Mouse (Mus musculus) left cerebral cortex, adult 18-20 months (tissue): ENCODE data around the gene Prr3. TPM values are rescaled to one million over a fixed set of nuclear protein-coding genes. Genes with fewer than 3 reads are reported as not detected.
"Not testable (repeated sequence)": the region's sequence is repeated elsewhere in the genome, so short reads cannot be mapped to it uniquely, and the experiment has no call there.

Experiments used
- DNase-seq, 2 experiments: peaks; one replicate each; pipeline ENCODE4 v3.0.0; 2021 to 2022; ENCODE audit warnings: low spot score in 2 of 2, mixed read lengths in 1 of 2
- long read RNA-seq, 2 experiments: library from polyadenylated mRNA; stranded (forward); transcript quantifications; one replicate each; pipeline ENCODE4 v2.0.0; 2021
- total RNA-seq, 2 experiments: library from RNA; stranded (reverse); gene quantifications; 2 replicates each; pipeline ENCODE4 v1.2.3; 2021

Gene Prr3
- 10 to 100 TPM; 36.6 to 37.5 TPM for total RNA-seq
- long read RNA-seq, experiment 1, transcript Prr3-201 (4 exons, 2,727 nt), result major isoform, 7 of 24 reads
- long read RNA-seq, experiment 1, transcript Prr3-203 (4 exons, 1,878 nt), result minor isoform, 5 of 24 reads
- long read RNA-seq, experiment 1, partial matches to known transcripts, result 5 of 24 reads
- long read RNA-seq, experiment 1, other reads (novel, unspliced or antisense), result 7 of 24 reads
- long read RNA-seq, experiment 2, transcript Prr3-201 (4 exons, 2,727 nt), result major isoform, 5 of 11 reads
- long read RNA-seq, experiment 2, partial matches to known transcripts, result 4 of 11 reads
- long read RNA-seq, experiment 2, other reads (novel, unspliced or antisense), result 1 of 11 reads

DNA sequence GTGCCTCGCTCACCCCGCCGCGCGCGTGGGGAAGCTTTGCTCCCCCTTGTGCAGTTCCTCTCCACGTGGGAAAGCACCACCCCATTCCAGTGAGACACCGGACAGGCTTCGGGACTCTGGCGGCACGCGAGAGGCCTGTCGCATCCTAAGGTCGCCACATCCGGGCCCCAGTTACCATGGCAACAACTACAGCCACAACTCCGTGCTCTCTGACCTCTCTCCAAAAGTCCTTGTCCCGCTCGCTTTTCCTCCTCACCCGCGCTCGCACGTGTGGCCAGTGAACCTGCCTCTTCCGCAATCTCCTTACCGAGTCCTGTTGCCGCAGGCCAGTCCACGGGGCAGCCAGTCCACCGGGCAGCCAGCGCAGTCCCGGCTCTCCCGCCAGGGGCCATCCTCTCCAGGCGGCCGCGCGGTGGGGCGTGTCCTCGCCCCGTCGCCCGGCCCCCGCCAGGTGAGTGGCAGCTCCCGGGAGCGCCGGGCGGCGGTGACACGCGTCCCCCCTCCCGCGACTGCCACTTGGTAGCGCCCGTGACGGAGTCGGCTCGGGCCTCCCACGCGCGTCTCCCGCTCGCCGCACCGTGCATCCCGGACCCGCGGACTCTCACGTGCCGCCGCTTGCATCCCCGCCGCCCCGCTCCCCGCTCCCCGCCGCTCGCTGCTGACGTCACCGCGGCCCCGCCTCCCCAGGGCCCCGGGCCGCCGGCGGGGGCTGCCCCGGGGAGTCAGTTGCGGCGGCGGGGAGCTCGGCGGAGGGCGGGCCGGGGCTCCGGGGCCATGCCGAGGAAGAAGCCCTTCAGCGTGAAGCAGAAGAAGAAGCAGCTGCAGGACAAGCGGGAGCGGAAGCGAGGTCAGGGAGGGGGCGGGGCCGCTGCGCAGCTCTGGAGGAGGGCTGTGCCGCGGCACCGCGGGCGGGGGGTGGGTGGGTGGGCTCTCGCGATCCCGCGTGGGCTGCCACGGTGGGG is at the start of gene Prr3, which contains the start of gene Gnl1:
TSS of gene Prr3 (minus strand) at position 836 of the 962 bp plus-strand sequence.
TSS of gene Gnl1 (plus strand) at position 451 of the 962 bp plus-strand sequence.
- DNase-seq, result peak; percentile 89 to 92

GRCm38 (mm10) chr17:36028879-36029619 is 49.0 kb upstream of the Prr3 start:
- DNase-seq, result no peak

- no peak for DNase-seq
Measured at GRCm38 (mm10) chr17:36027663-36028062, 47.6 kb upstream of the Prr3 start.

- DNase-seq, result no peak
Measured at GRCm38 (mm10) chr17:36025901-36026300, 45.9 kb upstream of the Prr3 start.

DNA sequence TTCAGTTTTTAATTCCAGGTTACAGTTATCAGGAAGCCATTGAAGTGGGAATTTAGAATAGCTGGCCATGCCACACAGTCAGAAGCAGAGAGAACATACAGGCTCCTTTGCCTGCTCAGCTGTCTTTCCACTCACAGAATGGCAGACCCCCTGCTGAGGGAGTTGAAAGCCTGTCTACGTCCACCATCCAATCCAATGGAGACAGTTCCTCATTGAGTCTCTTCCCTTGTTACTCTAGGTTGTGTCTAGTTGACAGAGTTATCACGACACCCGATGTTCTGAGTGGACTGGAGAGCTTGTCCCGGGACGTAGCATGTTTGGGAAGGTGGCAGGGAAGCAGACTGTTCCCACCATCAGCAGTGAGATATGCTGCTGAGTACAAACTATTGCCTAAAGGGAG is 45.2 kb upstream of the Prr3 start:
- DNase-seq, result no peak

DNA sequence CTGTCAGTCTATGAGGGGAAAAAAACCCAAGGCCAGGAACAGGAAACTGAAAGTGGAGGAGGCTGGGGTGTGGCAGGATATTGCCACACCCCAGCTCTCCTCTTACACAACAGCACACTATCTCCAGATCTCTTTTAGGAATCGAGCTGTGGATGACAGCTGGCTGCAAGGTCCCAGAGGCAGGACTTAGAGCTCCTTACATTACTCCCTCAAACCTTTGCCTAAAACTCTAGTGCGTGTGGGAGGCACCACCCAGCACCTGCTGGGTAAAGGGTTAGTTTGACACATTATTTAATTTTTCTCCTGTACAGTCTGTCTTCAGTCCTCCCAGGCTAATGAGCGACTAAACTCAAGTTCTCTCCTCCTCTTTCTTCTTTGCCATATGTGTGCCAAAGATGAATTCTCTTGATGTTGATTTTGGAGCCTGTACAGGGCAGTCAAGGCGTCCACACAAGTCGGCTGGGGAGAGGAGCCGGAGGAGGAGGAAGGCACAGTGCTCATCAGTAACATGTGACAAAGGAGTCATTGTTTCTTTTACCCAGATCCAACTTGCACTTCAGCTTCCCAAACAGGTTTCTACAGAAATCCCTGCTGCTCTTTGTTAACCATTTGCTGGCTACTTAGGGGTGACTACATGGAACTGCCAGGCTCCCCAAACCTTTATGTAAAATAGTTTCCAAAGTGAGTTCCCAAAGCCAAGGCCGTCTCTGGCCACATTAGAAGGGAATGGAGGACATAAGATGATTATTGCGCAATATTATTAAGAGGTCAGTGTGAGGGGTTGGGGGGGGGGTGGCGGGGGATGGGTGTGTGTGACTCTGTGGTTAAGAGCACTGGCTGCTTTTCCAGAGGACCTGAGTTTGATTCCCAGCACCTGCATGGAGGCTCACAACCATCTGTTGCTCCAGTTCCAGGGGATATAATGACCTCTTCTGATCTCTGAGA is 43.9 kb upstream of the Prr3 start:
- DNase-seq, result no peak

GRCm38 (mm10) chr17:36022922-36023321 is 42.9 kb upstream of the Prr3 start:
- no peak for DNase-seq

DNA sequence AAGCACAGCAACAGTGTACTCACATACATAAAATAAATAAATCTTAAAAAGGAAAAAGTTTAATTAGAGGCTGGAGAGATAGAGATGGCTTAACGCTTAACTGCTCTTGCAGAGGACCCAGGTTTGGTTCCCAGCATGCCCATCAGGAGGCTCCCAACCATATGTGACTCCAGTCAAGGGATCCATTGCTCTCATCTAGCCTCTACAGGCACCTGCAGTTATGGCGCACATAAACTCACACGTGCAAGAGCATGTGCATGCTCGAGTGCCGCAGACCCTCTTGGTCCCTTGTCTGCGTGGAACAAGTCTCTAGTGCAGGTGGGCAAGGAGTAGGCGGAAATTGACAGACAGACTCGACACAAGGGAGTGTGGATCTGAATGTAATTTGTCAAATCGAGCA is 42.1 kb upstream of the Prr3 start:
- DNase-seq, result no peak

DNA sequence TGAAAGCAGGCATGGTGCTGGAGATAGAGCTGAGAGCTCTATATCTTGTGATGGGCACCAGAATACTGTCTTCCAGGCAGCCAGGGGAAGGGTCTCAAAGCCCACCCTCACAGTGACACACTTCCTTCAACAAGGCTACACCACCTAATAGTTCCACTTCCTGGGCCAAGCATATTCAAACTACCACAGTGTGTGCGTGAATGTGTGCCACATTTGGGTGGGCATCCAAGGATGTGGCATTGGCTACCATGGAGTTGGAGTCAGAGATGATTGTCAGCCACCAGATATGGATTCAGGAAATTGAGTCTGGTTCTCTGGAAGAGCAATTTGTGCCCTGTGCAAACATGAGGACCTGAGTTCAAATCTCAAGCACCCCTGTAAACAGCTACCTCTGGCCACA is 41.3 kb upstream of the Prr3 start:
- no peak for DNase-seq

DNA sequence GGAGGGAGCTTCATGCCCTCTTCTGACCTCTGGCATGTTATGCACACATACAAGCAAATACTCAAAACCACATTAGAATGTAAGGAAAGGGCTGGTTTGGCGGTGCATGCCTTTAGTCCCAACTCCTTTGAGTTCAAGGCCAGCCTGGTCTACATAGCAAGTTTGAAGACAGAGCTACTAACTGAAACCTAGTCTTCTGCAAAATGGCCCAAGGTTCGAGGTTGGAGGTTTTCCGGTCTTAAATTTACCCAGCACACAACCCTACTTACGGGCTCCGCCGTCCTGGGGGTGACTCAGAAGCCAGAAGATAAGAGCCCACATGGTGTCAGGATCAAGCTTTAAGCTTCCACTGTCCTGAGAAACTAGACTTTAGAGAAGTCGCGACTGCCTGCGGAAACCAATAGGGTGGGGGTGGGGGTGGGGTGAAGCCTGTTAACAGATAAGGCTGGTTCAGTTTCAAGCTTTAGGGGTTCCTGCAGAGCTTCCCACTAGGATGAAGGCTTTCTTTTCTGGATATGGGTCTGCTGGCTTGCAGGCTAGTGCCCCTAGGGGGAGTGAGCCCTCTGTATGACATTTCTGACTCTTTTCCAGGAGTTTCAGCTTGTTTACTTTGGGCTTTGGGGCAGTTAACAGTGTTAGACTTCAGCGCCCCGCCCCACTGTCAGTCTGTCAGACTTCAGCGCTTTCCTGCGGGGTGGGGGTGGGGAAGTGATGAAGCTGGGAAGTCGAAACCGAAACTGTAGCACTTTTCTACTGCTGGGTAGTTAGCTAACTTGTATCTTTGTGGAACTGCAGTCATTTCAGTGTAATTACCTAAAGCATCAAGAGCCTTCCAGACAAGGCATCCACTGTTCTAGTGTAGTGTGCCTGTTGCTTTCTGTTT is 40.4 kb upstream of the Prr3 start, which contains the start of gene H2-T24:
TSS of gene H2-T24 (minus strand) at position 370 of the 883 bp plus-strand sequence.
- DNase-seq, result no peak

DNA sequence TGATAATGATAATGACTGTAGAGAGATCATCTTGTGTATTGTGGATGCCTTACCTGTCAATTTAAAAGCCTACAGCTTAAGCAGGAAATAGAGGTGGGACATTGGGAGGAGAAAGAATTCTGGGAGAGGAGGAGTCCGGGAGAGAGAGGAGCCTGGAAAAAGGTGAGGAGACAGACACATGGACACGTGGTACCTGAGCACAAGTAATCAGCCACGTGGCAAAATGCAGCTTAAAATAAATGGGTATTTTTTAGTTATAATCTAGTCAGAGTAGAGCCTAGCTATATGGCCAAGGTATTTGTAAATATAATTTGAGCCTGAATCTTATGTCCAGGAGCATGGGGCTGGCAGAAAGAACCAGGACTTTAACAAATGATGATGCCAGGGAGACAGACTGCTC is 39.5 kb upstream of the Prr3 start:
- DNase-seq, result no peak

- DNase-seq, result no peak
Measured at GRCm38 (mm10) chr17:36018979-36019378, 38.9 kb upstream of the Prr3 start.

- DNase-seq, result no peak
Measured at GRCm38 (mm10) chr17:36017046-36017445, 37.0 kb upstream of the Prr3 start.

DNA sequence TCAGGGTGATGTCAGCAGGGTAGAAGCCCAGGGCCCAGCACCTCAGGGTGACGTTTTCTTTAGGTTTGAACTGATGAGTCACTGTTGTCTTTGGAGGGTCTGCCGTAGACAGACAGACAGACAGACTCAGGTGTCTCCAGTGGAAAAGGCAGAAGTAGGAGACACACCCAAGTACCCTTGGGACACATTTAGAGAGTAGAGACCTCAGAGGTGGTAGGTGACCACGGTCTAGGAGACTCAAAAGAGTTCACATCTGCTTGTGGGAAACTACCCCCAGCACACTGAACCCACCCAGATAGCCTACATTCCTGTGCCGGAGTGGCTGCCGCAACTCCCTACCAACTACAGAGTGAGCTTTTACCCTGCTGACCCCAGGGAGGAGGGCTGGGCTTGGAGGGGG is 34.9 kb upstream of the Prr3 start:
- DNase-seq, result no peak

DNA sequence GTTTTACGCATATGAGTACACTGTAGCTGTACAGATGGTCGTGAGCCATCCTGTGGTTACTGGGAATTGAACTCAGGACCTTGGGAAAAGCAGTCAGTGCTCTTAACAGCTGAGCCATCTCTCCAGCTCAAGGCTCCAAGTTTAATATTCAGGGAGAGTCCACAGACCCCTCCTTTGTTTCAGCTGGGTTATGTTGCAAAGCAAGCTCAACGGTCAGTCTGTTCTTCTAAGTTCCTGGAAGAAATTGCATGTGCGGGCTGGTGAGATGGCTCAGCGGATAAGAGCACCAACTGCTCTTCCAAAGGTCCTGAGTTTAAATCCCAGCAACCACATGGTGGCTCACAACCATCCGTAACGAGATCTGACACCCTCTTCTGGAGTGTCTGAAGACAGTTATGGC is 24.4 kb upstream of the Prr3 start:
- not testable (repeated sequence) for DNase-seq

DNA sequence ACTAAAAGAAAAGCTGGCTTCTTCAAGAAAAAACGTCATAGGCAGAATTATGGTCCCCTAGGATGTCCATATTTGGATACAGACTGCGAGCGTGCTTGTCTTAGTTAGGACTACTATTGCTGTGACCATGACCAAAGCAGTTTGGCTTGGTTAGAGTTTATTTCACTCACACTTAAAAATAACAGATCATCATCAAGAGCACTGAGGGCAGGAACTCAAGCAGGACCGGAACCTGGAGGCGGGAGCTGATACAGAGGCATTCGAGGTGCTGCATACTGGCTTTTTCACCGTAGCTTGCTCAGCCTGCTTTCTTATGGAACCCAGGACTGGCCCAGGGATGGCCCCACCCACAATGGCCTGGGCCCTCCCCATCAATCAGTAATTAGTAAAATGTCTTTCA is 23.3 kb upstream of the Prr3 start:
- DNase-seq, result no peak

DNA sequence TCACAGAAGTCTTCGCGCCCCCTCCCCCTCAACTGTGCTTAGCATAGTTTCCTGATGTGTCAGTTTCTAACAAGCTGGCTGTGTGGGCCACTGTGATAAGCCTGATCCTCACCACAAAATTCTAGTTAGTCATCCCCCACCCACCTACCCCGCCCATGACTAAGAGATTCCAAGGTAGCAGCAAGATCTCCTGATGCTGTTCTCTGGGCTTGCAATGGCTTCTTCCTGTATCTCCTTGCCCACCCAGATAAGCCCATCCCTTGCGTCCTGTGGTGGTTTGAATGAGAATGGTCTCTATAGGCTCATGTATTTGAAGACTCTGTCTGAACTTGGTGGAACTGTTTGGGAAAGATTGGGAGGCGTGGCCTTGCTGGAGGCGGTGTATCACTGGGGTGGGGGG is 21.9 kb upstream of the Prr3 start:
- peak; percentile 58 to 61 for DNase-seq

DNA sequence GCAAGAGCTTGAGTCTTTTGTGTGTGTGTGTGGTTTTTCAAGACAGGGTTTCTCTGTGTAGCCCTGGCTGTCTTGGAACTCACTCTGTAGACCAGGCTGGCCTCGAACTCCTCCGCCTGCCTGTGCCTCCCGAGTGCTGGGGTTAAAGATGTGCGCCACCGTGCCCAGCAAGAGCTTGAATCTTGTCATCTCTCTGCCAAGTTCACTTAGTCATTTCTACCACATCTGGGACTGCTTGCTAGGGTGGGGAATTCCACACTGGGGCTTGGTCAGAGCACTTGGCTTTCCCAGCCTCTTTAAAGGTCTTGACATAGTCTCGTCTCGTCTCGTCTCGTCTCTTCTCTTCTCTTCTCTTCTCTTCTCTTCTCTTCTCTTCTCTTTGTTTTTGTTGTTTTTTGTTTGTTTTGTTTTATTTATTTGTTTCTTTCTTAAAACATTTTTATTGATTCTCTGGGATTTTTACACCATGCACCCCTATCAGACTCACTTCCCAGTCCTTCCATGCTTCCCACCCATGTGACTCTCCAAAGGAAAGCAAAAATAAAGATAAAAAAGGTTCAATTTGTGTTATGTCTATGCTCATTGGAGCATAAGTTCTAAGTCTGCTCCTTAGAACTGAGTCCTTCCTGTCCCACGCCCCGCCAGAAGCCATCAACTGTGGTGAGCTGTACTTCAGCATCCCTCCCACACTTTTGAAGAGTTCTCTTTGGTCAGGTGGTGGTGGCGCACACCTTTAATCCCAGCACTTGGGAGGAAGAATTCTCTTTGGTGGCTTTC is 21.3 kb upstream of the Prr3 start:
- DNase-seq, result no peak
